Mouse (Mus musculus) myocyte (in vitro differentiated cells): ENCODE measurements around the gene Prom1. TPM values are rescaled to one million over a fixed set of nuclear protein-coding genes. Genes with fewer than 3 reads are reported as not detected.

Experiments used
- H3K27me3 ChIP-seq: one replicate; pipeline ENCODE4 v1.6.1; 2011; ENCODE audit not compliant: control insufficient read depth, insufficient read depth, insufficient read length
- H3K36me3 ChIP-seq: one replicate; pipeline ENCODE4 v1.6.1; 2011; ENCODE audit not compliant: control insufficient read depth, insufficient read depth
- H3K4me2 ChIP-seq: one replicate; pipeline ENCODE4 v1.6.1; 2011; ENCODE audit warnings: low read depth, control low read depth
- H3K4me3 ChIP-seq: one replicate; pipeline ENCODE4 v1.5.1; 2011; ENCODE audit warnings: mild to moderate bottlenecking, control low read depth, moderate library complexity
- H3K79me2 ChIP-seq: one replicate; pipeline ENCODE4 v1.6.1; 2011; ENCODE audit not compliant: control insufficient read depth, insufficient read depth
- H3ac ChIP-seq: one replicate; pipeline ENCODE4 v1.6.1; 2011; ENCODE audit not compliant: control insufficient read depth, insufficient read length
- CEBPB ChIP-seq: IDR thresholded peaks from 2 replicates; pipeline ENCODE4 v1.6.1; 2011; ENCODE audit warnings: mild to moderate bottlenecking, moderate library complexity; ENCODE audit not compliant: poor library complexity, insufficient read depth, severe bottlenecking
- E2F4 ChIP-seq: IDR thresholded peaks from one replicate; pipeline ENCODE4 v1.6.1; 2011; ENCODE audit warnings: mild to moderate bottlenecking, control low read depth, moderate library complexity; ENCODE audit not compliant: insufficient read depth
- MAX ChIP-seq: IDR thresholded peaks from one replicate; pipeline ENCODE4 v1.6.1; 2011; ENCODE audit warnings: low read depth, mild to moderate bottlenecking, control low read depth
- MYOD1 ChIP-seq, 3 experiments: IDR thresholded peaks; one replicate each; pipeline ENCODE4 v1.6.1; 2011; ENCODE audit warnings: control low read depth in 2 of 3, low read depth in 2 of 3, mild to moderate bottlenecking in 2 of 3, moderate library complexity in 1 of 3; ENCODE audit not compliant: insufficient read length in 2 of 3, control insufficient read depth in 1 of 3
- MYOG ChIP-seq, 3 experiments: IDR thresholded peaks; one replicate each; pipeline ENCODE4 v1.6.1; 2011; ENCODE audit warnings: control low read depth in 2 of 3, low read depth in 2 of 3, mild to moderate bottlenecking in 2 of 3; ENCODE audit not compliant: insufficient read length in 2 of 3, control insufficient read depth in 1 of 3, insufficient read depth in 1 of 3
- POLR2A ChIP-seq: IDR thresholded peaks from one replicate; pipeline ENCODE4 v1.6.1; 2011; ENCODE audit warnings: low read depth, mild to moderate bottlenecking, control low read depth, moderate library complexity; ENCODE audit not compliant: insufficient read length
- POLR2AphosphoS2 ChIP-seq: IDR thresholded peaks from one replicate; pipeline ENCODE4 v1.6.1; 2011; ENCODE audit warnings: low read depth, control low read depth; ENCODE audit not compliant: insufficient read length
- REST ChIP-seq: IDR thresholded peaks from one replicate; pipeline ENCODE4 v1.6.1; 2011; ENCODE audit warnings: mild to moderate bottlenecking, control low read depth, moderate library complexity; ENCODE audit not compliant: insufficient read depth, insufficient read length
- SRF ChIP-seq: IDR thresholded peaks from one replicate; pipeline ENCODE4 v1.6.1; 2011; ENCODE audit warnings: low read depth; ENCODE audit not compliant: control insufficient read depth, insufficient read length
- TCF12 ChIP-seq: IDR thresholded peaks from one replicate; pipeline ENCODE4 v1.6.1; 2011; ENCODE audit warnings: mild to moderate bottlenecking, control low read depth; ENCODE audit not compliant: poor library complexity, insufficient read depth, severe bottlenecking
- TCF3 ChIP-seq: IDR thresholded peaks from one replicate; pipeline ENCODE4 v1.6.1; 2011; ENCODE audit warnings: low read depth, control low read depth; ENCODE audit not compliant: insufficient read length
- USF1 ChIP-seq: IDR thresholded peaks from one replicate; pipeline ENCODE4 v1.6.1; 2011; ENCODE audit warnings: low read depth, mild to moderate bottlenecking, control low read depth, moderate library complexity
- polyA plus RNA-seq: library from polyadenylated mRNA; unstranded; fragments of >200 nt; fragmentation: generic; extraction: Trizol; gene quantifications from one replicate; pipeline ENCODE4 v1.2.1, GENCODE M21; 2012; ENCODE audit warnings: missing spikeins

The Prom1 gene
- polyA plus RNA-seq, 1 experiment: not detected

DNA sequence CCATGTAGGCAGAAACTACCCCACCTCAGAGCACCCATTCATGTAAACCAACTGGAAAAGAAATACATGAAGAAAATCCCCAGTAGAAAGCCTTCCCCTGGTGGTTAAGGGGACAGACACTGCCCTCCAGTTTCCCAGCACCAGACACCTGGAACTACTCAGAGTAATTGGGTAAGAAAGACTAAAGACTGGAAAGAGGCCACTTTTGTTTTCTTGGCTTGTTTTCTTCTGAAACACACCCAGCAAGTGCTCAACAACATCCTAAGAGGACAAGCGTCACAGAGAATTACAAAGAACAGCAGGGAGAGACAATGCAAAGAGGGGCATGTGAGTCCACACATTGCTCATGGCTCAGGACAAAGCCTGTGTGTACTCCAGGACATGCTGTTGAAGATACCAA, 20.7 kb downstream of the Prom1 start:
- no peaks in the 10 kb centered on the region for H3K79me2 ChIP-seq
- H3K4me3 ChIP-seq: no peak overlapping the region
- H3K4me2 ChIP-seq: no peak overlapping the region
- TF ChIP-seq REST (no peak), USF1 (no peak), POLR2AphosphoS2 (no peak), POLR2A (no peak), TCF12 (no peak), SRF (no peak), MYOD1 (IDR thresholded peaks at IDR 0.05; ENCODE audit: control insufficient read depth in 1 of 3, insufficient read length in 2 of 3, low read depth in 2 of 3) (no peak), MAX (no peak), CEBPB (no peak), MYOG (IDR thresholded peaks at IDR 0.05; ENCODE audit: control insufficient read depth in 1 of 3, insufficient read depth in 1 of 3, insufficient read length in 2 of 3, low read depth in 2 of 3) (no peak), TCF3 (no peak), E2F4 (no peak)
- H3ac ChIP-seq: no peak overlapping the region
- no peaks in the 10 kb centered on the region for H3K27me3 ChIP-seq
- H3K36me3 ChIP-seq: no peaks in the 10 kb centered on the region

DNA sequence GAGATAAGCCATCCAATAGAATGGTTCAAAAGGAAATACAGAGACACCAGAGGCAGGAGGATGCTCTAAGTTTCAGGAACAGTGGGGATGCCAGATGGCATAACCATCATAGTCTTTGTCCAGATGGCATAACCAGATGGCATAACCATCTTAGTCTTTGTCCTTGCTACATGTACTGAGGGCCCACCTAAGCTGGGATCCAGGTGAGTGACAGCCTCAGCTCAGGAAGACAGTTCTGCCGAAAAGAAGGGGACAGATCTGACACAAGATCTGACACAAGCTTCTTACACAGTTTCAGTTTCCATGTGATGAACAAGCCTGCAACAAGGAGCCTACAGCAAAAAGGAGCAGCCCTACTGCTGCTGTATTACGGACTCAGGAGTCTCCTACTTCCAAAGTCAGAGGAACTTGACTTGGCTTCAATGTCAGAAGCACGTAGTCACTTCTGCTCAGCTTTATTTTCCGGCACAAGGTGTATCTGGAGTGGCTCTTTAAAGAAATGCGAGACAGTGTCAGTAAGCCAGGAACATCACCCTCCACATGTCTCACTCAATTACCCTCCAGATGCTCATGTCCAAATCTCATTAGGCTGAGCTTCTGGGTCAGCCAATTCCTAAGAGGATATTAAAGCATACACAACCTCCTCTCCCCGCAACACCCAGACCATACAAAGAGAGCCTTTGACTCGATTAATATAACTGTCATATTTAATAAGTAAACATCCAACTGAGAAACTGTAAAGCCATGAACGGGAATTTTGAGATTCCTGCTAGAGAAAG, 21.4 kb downstream of the Prom1 start:
- no peak overlapping the region for H3ac ChIP-seq
- H3K79me2 ChIP-seq: no peaks in the 10 kb centered on the region
- TF ChIP-seq E2F4: no peak
- TF ChIP-seq MYOD1 (IDR thresholded peaks at IDR 0.05; ENCODE audit: control insufficient read depth in 1 of 3, insufficient read length in 2 of 3, low read depth in 2 of 3): no peak
- no peak for TF ChIP-seq POLR2A
- no peak for TF ChIP-seq MAX
- no peak for TF ChIP-seq POLR2AphosphoS2
- TF ChIP-seq CEBPB: no peak
- no peak for TF ChIP-seq TCF3
- no peak for TF ChIP-seq REST
- no peak for TF ChIP-seq USF1
- TF ChIP-seq SRF: no peak
- no peak for TF ChIP-seq TCF12
- no peak for TF ChIP-seq MYOG (IDR thresholded peaks at IDR 0.05; ENCODE audit: control insufficient read depth in 1 of 3, insufficient read depth in 1 of 3, insufficient read length in 2 of 3, low read depth in 2 of 3)
- H3K4me3 ChIP-seq: no peak overlapping the region
- H3K27me3 ChIP-seq: no peaks in the 10 kb centered on the region
- H3K36me3 ChIP-seq: no peaks in the 10 kb centered on the region
- no peak overlapping the region for H3K4me2 ChIP-seq

GRCm38 (mm10) chr5:44075432-44075831, 26.4 kb downstream of the Prom1 start:
- Histone ChIP-seq H3K27me3 (no peaks in the 10 kb centered on the region), H3ac (no peak overlapping the region), H3K36me3 (no peaks in the 10 kb centered on the region), H3K4me3 (no peak overlapping the region), H3K79me2 (no peaks in the 10 kb centered on the region), H3K4me2 (no peak overlapping the region)
- TF ChIP-seq TCF12: no peak
- no peak for TF ChIP-seq CEBPB
- no peak for TF ChIP-seq TCF3
- TF ChIP-seq POLR2AphosphoS2: no peak
- TF ChIP-seq MYOD1 (IDR thresholded peaks at IDR 0.05; ENCODE audit: control insufficient read depth in 1 of 3, insufficient read length in 2 of 3, low read depth in 2 of 3): no peak
- no peak for TF ChIP-seq MYOG (IDR thresholded peaks at IDR 0.05; ENCODE audit: control insufficient read depth in 1 of 3, insufficient read depth in 1 of 3, insufficient read length in 2 of 3, low read depth in 2 of 3)
- no peak for TF ChIP-seq REST

DNA sequence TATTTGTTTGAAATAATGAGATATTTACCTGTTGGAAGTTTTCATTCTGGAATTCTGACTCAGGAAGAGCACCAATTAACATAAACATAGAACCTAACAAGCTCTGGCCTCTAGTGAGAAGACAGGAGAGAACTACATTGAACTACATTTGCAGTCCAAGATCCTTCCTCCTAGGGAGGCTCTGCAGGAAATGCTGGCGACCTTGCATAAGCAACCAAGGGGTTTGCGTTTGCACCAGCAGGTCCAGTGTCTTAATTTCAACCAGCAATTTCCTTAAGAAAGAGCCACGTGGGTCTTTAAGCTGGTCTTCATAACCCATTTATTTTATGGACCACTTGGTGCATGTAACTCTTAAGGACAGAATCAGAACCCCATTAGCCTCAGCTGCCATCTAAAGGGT, 28.2 kb downstream of the Prom1 start:
- no peaks in the 10 kb centered on the region for H3K27me3 ChIP-seq
- no peak overlapping the region for H3K4me3 ChIP-seq
- H3ac ChIP-seq: no peak overlapping the region
- no peaks in the 10 kb centered on the region for H3K36me3 ChIP-seq
- H3K79me2 ChIP-seq: no peaks in the 10 kb centered on the region
- TF ChIP-seq E2F4 (no peak), MYOD1 (IDR thresholded peaks at IDR 0.05; ENCODE audit: control insufficient read depth in 1 of 3, insufficient read length in 2 of 3, low read depth in 2 of 3) (no peak), MYOG (IDR thresholded peaks at IDR 0.05; ENCODE audit: control insufficient read depth in 1 of 3, insufficient read depth in 1 of 3, insufficient read length in 2 of 3, low read depth in 2 of 3) (no peak), REST (no peak), TCF3 (no peak), SRF (no peak), POLR2A (no peak), TCF12 (no peak), CEBPB (no peak), USF1 (no peak), MAX (no peak), POLR2AphosphoS2 (no peak)
- no peak overlapping the region for H3K4me2 ChIP-seq
